Mouse (Mus musculus) lung, adult 2 months (tissue): ENCODE data around the gene Rnf10. TPM values are rescaled to one million over a fixed set of nuclear protein-coding genes. Genes with fewer than 3 reads are reported as not detected.

Experiments used
- DNase-seq: peaks from one replicate; pipeline ENCODE4 v3.0.0; 2022
- H3K4me1 ChIP-seq: fragments of 200-500 bp; 2 replicates; pipeline ENCODE4 v1.6.1; 2011; ENCODE audit warnings: low read length; ENCODE audit not compliant: control insufficient read depth, insufficient read depth
- H3K4me3 ChIP-seq: fragments of 200-500 bp; replicated peaks from 2 replicates; pipeline ENCODE3; 2011; ENCODE audit warnings: low read depth, mild to moderate bottlenecking, control low read depth, low read length; ENCODE audit errors: extremely low read depth
- CTCF ChIP-seq: fragments of 200-500 bp; IDR thresholded peaks from 2 replicates; pipeline ENCODE4 v1.5.1; 2011; ENCODE audit warnings: mild to moderate bottlenecking, low read length, control low read depth; ENCODE audit not compliant: insufficient read depth
- POLR2A ChIP-seq: fragments of 200-500 bp; IDR thresholded peaks from 2 replicates; pipeline ENCODE4 v1.6.1; 2011; ENCODE audit warnings: low read depth, mild to moderate bottlenecking, control low read depth, low read length, borderline replicate concordance; ENCODE audit errors: extremely low read depth
- WGBS: fragments of 180-500 bp; shearing (Covaris S2); methylation state at CpG from one replicate; pipeline ENCODE4 v1.1.7; 2018; 5-methylcytosine and 5-hydroxymethylcytosine counted together
- polyA plus RNA-seq: library from polyadenylated mRNA; depleted of rRNA; stranded (reverse); fragments of >200 nt; gene quantifications from 2 replicates; pipeline ENCODE4 v1.2.3, GENCODE M21; 2012

The Rnf10 gene
- polyA plus RNA-seq, 1 experiment, result 133 TPM

DNA sequence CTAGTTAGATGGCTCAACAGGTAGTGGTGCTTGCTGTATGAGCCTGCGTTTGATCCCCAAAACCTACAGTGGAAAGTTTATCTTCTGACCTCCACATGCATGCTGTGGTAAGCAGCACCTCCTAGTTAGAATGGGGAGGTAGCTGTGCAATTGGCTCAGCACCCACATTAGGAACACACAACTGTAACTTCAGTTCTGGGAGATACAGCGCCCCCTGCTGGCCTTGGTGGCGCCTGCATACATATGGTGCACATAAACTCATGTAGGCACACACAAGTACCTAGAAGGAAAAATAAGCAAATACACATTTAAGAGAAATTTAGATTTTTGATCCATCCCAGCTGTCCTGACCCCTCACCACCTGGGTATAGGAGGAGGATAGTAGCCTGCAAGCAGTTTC lies 50.2 kb downstream of the Rnf10 start:
- TF ChIP-seq CTCF (no peak), POLR2A (no peak)
- no peaks in the 10 kb centered on the region for H3K4me1 ChIP-seq
- DNase-seq, result no peak
- WGBS, result 76% methylated on average over 3 of the region's 3 CpGs
- H3K4me3 ChIP-seq, result no peak overlapping the region

DNA sequence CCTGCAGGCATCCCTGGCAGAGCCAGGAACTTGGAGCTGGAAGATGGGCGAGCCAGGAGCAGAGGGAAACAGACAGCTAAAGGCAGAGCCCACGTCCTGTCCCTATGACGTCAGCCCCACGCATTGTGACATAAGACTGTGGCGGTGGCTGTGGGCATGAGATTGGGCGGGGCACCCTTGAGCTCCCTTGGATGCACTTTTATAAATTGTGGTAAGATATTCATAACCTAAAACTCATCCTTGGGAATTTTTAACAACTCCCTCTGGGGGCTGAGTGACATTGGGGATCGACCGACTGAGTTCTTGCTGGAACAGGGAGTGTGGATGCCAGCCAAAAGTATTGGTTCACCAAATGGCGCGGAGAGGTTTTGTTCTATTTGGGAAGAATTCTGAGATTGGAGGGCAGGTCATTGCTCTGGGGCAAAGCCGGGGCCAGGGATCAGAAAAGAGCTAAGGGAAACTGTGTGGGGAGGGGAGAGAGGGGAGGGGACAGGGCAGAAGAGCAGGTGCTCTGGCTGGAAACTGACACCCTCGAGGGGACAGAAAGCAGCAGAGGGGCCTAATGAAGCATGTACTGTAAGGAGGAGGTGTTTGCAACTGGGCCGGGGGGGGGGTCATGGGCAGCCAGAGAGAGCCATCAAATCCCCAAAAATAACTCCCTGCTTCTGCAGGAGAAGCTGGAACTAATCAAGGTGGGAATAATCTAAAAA lies 51.6 kb downstream of the Rnf10 start:
- no peak overlapping the region for H3K4me3 ChIP-seq
- 34% methylated on average over 13 of the region's 13 CpGs for WGBS
- no peak for DNase-seq
- TF ChIP-seq POLR2A, result no peak
- no peak for TF ChIP-seq CTCF
- H3K4me1 ChIP-seq, result no peaks in the 10 kb centered on the region

- Histone ChIP-seq H3K4me1 (no peaks in the 10 kb centered on the region), H3K4me3 (no peak overlapping the region)
- TF ChIP-seq CTCF, result no peak
- no peak for TF ChIP-seq POLR2A
- DNase-seq, result no peak
- WGBS, result 88% methylated on average over 12 of the region's 12 CpGs
Measured at GRCm38 (mm10) chr5:115217998-115218397, 54.7 kb downstream of the Rnf10 start.

DNA sequence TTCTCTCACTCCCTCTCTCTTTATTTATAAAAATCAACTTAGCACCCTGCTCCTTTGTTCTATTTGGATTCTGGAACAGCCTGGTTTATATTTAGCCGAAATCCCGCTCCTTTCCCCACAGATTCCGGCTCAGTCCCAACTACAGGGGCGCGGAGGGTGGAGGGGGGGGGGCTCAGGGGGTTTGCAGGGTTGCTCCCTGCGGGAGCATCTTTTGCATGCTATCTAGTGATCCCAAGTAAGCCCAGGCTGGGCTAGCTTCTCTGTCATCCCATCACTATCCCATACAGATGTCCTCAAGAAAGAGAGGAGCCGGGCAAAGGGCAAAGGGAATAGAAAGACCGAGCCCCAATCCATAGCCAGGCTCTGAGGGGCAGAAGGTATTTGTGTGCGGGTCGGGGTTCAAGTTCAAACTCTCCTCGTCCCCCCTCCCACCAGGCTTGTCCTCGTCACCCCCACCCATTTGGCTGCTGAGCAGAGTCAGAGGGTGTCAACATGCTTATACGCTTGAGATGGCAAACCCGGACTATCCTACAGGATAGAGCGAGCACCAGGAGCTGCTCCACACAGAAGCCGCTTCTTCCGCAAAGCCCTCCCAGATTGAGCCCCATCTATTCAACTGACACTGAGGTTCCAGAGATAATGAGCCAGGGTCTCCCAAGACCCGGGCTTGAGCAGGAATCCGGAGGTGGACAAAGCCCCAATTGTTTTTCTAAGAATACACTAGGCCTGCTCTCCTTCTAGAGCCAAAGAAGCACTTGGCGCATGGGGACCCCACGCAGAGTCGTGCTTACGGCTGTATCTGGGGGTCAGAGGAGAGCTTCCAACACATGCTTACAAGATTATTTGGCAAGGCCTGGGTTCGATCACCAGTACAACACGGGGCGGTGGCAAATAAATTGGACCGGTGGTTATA lies 57.2 kb downstream of the Rnf10 start:
- Histone ChIP-seq H3K4me1 (no peaks in the 10 kb centered on the region), H3K4me3 (no peak overlapping the region)
- no peak for TF ChIP-seq CTCF
- TF ChIP-seq POLR2A, result no peak
- 29% methylated on average over 27 of the region's 27 CpGs for WGBS
- DNase-seq, result no peak

DNA sequence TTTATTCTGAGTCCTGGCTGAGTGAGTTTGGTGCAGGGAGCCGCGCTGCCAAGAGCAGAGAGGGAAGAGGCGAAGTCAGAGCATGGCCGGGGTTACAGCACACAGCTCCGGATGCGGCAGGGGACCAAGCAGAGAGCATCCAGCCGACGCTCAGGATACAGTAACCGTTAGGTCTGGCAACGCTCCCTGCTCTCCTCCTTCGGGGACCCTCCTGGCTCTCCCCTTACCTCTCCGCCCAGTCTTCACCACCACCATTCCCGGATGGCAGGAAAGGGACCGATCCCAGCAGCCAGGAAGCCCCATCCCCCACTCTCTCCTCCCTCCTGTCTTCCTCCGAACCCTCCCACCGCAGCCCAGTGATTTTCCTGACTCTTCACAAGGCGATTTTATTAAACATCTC lies 57.8 kb downstream of the Rnf10 start:
- H3K4me3 ChIP-seq, result no peak overlapping the region

DNA sequence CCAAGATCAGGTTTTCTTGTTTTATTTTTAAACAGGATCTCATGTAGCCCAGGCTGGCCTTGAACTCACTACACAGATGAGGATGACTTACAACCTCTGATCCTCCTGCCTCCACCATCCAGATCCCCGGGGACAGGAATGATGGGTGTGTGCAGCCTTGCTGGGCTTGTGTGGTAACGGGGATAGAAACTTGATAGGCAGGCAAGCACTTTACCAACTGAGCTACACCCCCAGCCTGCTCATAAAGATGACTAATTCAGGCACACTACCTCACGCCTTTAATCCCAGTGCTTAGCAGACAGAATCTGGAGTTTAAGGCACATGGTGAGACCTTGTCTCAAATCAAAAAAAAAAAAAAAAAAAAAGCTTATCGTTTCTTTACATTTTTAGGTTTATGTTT lies 59.8 kb downstream of the Rnf10 start:
- DNase-seq, result no peak
- no peaks in the 10 kb centered on the region for H3K4me1 ChIP-seq
- TF ChIP-seq POLR2A, result no peak
- no peak overlapping the region for H3K4me3 ChIP-seq
- 66% methylated on average over 4 of the region's 4 CpGs for WGBS

More for the DNA sequence above, 57.8 kb downstream of the Rnf10 start:
- whole genome bisulfite sequencing, result 1% methylated on average over 17 of the region's 17 CpGs
- TF ChIP-seq POLR2A, result no peak
- TF ChIP-seq CTCF, result no peak
- H3K4me1 ChIP-seq, result no peaks in the 10 kb centered on the region
- no peak for DNase-seq

DNA sequence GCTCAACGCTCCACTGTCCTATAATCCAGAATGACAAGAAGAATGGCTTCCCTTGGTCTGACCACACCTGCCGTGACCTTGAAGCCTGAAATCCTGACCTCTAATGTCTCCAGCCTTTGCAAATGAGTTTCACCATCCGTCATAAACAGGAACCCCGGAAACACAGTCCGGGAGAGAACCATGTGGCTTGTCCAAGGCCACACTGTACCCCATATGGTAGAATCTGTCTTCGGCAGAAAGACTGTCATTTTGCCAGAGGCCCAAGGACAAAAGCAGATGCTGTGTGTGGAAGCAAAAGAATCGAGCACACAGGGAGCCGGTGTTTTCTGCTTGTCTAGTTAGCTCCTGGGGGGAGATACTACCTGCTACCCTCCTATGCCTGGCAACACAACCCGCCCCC lies 60.2 kb downstream of the Rnf10 start:
- 74% methylated on average over 9 of the region's 9 CpGs for WGBS
- H3K4me1 ChIP-seq, result no peaks in the 10 kb centered on the region
- DNase-seq, result no peak
- no peak overlapping the region for H3K4me3 ChIP-seq
- TF ChIP-seq CTCF, result no peak
- no peak for TF ChIP-seq POLR2A

- peak; percentile 33 for DNase-seq
- 15% methylated on average over 1 of the region's 1 CpGs for WGBS
Measured at GRCm38 (mm10) chr5:115210380-115210779, 62.3 kb downstream of the Rnf10 start.

DNA sequence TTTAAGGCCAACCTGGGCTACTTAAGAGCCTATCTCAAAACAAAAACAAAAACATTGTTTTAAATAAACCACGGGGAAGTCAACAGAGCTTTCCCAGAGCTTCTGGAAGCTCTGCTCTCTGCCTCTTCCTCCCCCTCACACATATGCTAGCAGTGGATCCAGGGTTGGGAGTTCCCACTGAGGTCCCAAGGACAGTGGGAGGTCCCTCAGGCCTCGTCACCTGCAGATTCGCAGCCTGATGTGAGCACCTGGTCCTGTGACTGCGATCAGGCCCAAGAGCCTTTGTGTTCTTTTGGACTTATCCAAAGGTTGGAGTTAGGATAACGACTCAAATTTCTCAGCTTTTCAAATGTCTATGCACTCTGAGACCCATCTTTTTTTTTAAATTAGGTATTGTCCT lies 64.1 kb downstream of the Rnf10 start:
- TF ChIP-seq CTCF (no peak), POLR2A (no peak)
- Histone ChIP-seq H3K4me3 (no peak overlapping the region), H3K4me1 (peaks cover 7% of the 10 kb centered on the region; the same call in 1 of the 2 replicates)
- whole genome bisulfite sequencing, result 72% methylated on average over 5 of the region's 5 CpGs
- DNase-seq, result no peak

More at GRCm38 (mm10) chr5:115210380-115210779, 62.3 kb downstream of the Rnf10 start:
- Histone ChIP-seq H3K4me1 (no peaks in the 10 kb centered on the region), H3K4me3 (no peak overlapping the region)
- TF ChIP-seq CTCF (peak; percentile 57), POLR2A (no peak)

DNA sequence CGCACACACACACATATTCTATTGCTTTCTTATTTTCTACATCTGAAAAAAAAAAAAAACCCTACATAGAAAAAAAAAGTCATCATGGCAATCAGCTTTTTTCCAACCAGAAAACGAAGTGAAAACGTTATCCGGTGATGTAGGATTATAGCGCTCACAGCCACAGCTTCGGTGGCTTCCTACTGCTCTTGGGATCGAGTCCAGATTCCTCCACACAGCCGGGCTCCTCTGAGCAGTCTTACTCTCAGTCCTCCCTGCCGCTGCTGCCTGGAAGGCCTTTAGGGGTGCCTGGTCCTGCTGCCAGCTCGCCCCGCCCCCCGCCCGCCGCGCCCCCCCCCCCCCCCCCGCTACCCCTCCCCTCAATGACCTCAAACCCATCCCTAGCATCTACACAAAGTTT lies 64.8 kb downstream of the Rnf10 start:
- 22% methylated on average over 10 of the region's 16 CpGs for WGBS
- H3K4me1 ChIP-seq, result peaks cover 7% of the 10 kb centered on the region; the same call in 1 of the 2 replicates
- H3K4me3 ChIP-seq, result no peak overlapping the region
- TF ChIP-seq POLR2A (no peak), CTCF (no peak)
- no peak for DNase-seq
